Mouse (Mus musculus) heart, adult 11 months (tissue): Measurements from ENCODE around the gene Pdzd7.

Experiments used
- DNase-seq: peaks from one replicate; pipeline ENCODE4 v3.0.0; 2022

Gene Pdzd7

GRCm38 (mm10) chr19:45007425-45008191 lies 37.9 kb downstream of the Pdzd7 start:
- no peak for DNase-seq

- DNase-seq, result no peak
These were observed 38.5 kb downstream of the Pdzd7 start for GRCm38 (mm10) chr19:45007021-45007420.

- peak; percentile 99 for DNase-seq
These were observed 39.4 kb downstream of the Pdzd7 start, which contains the start of gene Mrpl43 for GRCm38 (mm10) chr19:45005957-45006712. Gene Mrpl43 (minus strand): TSS chr19:45006442.

GRCm38 (mm10) chr19:45005444-45005843 lies 40.1 kb downstream of the Pdzd7 start, which contains the start of gene Twnk:
Gene Twnk (plus strand): TSS chr19:45005663.
- peak; percentile 94 for DNase-seq

- DNase-seq, result peak; percentile 88
These were observed 41.6 kb downstream of the Pdzd7 start for GRCm38 (mm10) chr19:45003740-45004516.

- DNase-seq, result peak; percentile 83
These were observed 43.2 kb downstream of the Pdzd7 start for GRCm38 (mm10) chr19:45002301-45002700.

- no peak for DNase-seq
These were observed 45.9 kb downstream of the Pdzd7 start for GRCm38 (mm10) chr19:44999647-45000046.

- no peak for DNase-seq
These were observed 47.7 kb downstream of the Pdzd7 start for GRCm38 (mm10) chr19:44997786-44998185.

GRCm38 (mm10) chr19:44992712-44993111 lies 52.8 kb downstream of the Pdzd7 start:
- DNase-seq, result peak; percentile 76

GRCm38 (mm10) chr19:44992246-44992645 lies 53.3 kb downstream of the Pdzd7 start:
- peak; percentile 88 for DNase-seq

GRCm38 (mm10) chr19:44991031-44991430 lies 54.5 kb downstream of the Pdzd7 start:
- peak; percentile 79 for DNase-seq

- peak; percentile 88 for DNase-seq
These were observed 55.7 kb downstream of the Pdzd7 start for GRCm38 (mm10) chr19:44989567-44990495.

- peak; percentile 92 for DNase-seq
These were observed 56.5 kb downstream of the Pdzd7 start, which contains the start of gene Sema4g for GRCm38 (mm10) chr19:44988831-44989566. Gene Sema4g (plus strand): TSS chr19:44989101.

- peak; percentile 70 for DNase-seq
These were observed 57.2 kb downstream of the Pdzd7 start for GRCm38 (mm10) chr19:44988321-44988720.

GRCm38 (mm10) chr19:44987851-44988250 lies 57.7 kb downstream of the Pdzd7 start:
- peak; percentile 77 for DNase-seq

GRCm38 (mm10) chr19:44987004-44987403 lies 58.5 kb downstream of the Pdzd7 start:
- peak; percentile 77 for DNase-seq

GRCm38 (mm10) chr19:44985159-44985988 lies 60.1 kb downstream of the Pdzd7 start:
- peak; percentile 44 for DNase-seq

GRCm38 (mm10) chr19:44984420-44984819 lies 61.1 kb downstream of the Pdzd7 start:
- DNase-seq, result peak; percentile 66

GRCm38 (mm10) chr19:44983366-44983765 lies 62.2 kb downstream of the Pdzd7 start:
- DNase-seq, result peak; percentile 75

- DNase-seq, result peak; percentile 43
These were observed 62.9 kb downstream of the Pdzd7 start for GRCm38 (mm10) chr19:44982477-44983115.
